Mouse (Mus musculus) thymus, postnatal 36 days (tissue): Measurements from ENCODE around the gene Farp1.
"Not testable (repeated sequence)": the region's sequence is repeated elsewhere in the genome, so short reads cannot be mapped to it uniquely, and the experiment has no call there.

Experiments
- DNase-seq, 2 experiments: peaks; one replicate each; pipeline ENCODE4 v3.0.0; 2022; ENCODE audit warnings: mixed read lengths in 2 of 2

Gene Farp1

GRCm38 (mm10) chr14:121034973-121035662 lies at the start of gene Farp1:
Farp1 (plus strand) TSS chr14:121035200.
- DNase-seq, result peak; percentile 57 to 58

GRCm38 (mm10) chr14:120989126-120989525 lies 45.9 kb upstream of the Farp1 start:
- DNase-seq, result no peak

- DNase-seq, result no peak
Measured at GRCm38 (mm10) chr14:120997686-120998085, 37.3 kb upstream of the Farp1 start.

- no peak for DNase-seq
Measured at GRCm38 (mm10) chr14:121000561-121001340, 34.2 kb upstream of the Farp1 start.

- no peak for DNase-seq
Measured at GRCm38 (mm10) chr14:121005621-121006020, 29.4 kb upstream of the Farp1 start.

GRCm38 (mm10) chr14:121006021-121006420 lies 29.0 kb upstream of the Farp1 start:
- no peak for DNase-seq

GRCm38 (mm10) chr14:121015114-121015690 lies 19.8 kb upstream of the Farp1 start:
- DNase-seq, result no peak

- DNase-seq, result no peak
Measured at GRCm38 (mm10) chr14:121022403-121022802, 12.6 kb upstream of the Farp1 start.

- no peak for DNase-seq
Measured at GRCm38 (mm10) chr14:121025381-121025780, 9.6 kb upstream of the Farp1 start.

- no peak for DNase-seq
Measured at GRCm38 (mm10) chr14:121031396-121031795, 3.6 kb upstream of the Farp1 start.

GRCm38 (mm10) chr14:121034525-121034924 lies 475 bp upstream of the Farp1 start:
- DNase-seq, result no peak

GRCm38 (mm10) chr14:121035663-121036473 lies 868 bp downstream of the Farp1 start:
- peak; percentile 72 to 74 for DNase-seq

- DNase-seq, result no peak
Measured at GRCm38 (mm10) chr14:121036612-121037221, 1.7 kb downstream of the Farp1 start.

GRCm38 (mm10) chr14:121037276-121037675 lies 2.3 kb downstream of the Farp1 start:
- no peak for DNase-seq

- DNase-seq, result no peak
Measured at GRCm38 (mm10) chr14:121038676-121039075, 3.7 kb downstream of the Farp1 start.

GRCm38 (mm10) chr14:121044145-121044544 lies 9.1 kb downstream of the Farp1 start:
- no peak for DNase-seq

- no peak for DNase-seq
Measured at GRCm38 (mm10) chr14:121046313-121046961, 11.4 kb downstream of the Farp1 start.

- DNase-seq, result no peak
Measured at GRCm38 (mm10) chr14:121047780-121048179, 12.8 kb downstream of the Farp1 start.

- not testable (repeated sequence) for DNase-seq
Measured at GRCm38 (mm10) chr14:121051002-121051401, 16.0 kb downstream of the Farp1 start.

GRCm38 (mm10) chr14:121053020-121053518 lies 18.1 kb downstream of the Farp1 start:
- peak; percentile 8 to 16 for DNase-seq

- DNase-seq, result no peak
Measured at GRCm38 (mm10) chr14:121054062-121054461, 19.1 kb downstream of the Farp1 start.

- DNase-seq, result no peak
Measured at GRCm38 (mm10) chr14:121057750-121058149, 22.8 kb downstream of the Farp1 start.
